Mouse (Mus musculus) frontal cortex, postnatal 10 days (tissue): ENCODE data around the gene Ip6k1.

Experiments used
- DNase-seq, 2 experiments: peaks; one replicate each; pipeline ENCODE4 v3.0.0; 2022; ENCODE audit warnings: low spot score in 2 of 2, mixed read lengths in 1 of 2

The Ip6k1 gene

DNA sequence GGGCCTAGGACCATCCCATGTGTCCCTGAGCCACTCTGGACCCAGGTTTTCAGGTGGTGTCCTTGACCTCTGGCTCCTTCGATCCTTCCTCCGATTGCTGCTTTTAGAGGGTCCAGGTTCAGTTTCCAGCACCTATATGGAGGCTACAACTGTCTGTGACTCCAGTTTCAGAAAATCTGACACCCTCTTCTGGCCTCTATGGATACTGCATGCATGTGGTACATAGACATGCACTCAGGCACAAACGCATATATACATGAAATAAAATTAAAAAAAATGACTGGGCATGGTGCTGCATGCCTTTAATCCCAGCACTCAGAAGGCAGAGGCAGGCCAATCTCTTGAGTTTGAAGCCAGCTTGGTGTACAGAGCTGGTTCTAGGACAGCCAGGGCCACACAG is 25.6 kb downstream of the Ip6k1 start:
- no peak for DNase-seq

DNA sequence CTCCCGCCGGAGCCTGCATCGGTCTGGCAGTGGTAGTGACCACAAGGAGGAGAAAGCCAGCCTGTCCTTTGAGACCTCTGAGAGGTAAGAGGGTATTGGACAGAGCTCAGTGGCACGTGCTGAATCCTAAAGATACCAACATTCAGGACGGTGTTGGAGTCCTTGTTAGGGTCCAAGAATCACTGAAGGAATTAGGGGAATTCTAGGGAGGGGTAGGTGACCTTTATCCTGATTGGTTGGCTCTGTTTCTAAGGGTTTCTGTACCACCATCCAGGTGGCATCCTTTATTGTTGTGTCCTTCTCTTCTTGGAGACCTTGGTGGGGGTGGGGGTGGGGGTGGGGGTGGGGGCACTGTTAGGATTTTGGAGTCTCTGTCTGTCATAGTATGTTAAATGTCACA is 29.8 kb downstream of the Ip6k1 start:
- DNase-seq, result no peak

DNA sequence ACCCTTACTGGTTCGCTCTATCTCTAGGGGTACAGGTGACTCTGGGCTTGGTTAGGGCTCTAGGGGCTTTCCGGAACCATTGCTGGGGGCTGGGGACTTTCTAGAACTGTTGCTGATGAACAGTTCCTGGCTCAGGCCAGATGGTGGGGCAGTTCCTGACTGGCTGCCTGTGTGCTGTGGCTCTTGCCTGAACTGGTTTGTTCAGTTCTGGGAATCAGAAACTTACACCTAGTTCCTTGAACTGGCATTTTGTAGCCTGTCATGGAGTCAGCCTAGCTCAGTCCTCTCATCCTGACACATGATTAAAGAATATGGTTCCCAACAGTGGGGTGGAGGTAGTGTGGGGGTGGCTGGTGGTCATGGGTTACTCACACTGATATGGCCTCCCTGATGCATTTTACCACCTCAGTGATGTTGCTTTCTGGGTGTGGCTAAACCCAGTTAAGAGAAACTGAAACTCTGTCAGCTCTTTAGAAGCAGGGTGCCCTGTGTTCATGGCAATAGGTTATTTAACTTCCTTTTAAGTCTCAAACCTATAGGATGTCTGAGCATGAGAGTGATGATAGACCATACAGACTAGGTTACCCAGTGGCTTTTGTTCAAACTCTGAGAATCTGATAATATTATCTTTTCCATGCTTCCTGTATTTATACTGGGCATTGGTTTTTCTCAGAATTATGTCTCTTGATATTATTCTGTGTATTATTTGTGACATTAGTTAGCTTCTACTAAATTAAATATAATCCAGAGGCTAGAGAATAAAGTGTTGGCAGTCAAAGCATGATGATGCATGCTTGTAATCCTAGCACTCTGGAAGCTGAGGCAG is 33.2 kb downstream of the Ip6k1 start:
- DNase-seq, result no peak

DNA sequence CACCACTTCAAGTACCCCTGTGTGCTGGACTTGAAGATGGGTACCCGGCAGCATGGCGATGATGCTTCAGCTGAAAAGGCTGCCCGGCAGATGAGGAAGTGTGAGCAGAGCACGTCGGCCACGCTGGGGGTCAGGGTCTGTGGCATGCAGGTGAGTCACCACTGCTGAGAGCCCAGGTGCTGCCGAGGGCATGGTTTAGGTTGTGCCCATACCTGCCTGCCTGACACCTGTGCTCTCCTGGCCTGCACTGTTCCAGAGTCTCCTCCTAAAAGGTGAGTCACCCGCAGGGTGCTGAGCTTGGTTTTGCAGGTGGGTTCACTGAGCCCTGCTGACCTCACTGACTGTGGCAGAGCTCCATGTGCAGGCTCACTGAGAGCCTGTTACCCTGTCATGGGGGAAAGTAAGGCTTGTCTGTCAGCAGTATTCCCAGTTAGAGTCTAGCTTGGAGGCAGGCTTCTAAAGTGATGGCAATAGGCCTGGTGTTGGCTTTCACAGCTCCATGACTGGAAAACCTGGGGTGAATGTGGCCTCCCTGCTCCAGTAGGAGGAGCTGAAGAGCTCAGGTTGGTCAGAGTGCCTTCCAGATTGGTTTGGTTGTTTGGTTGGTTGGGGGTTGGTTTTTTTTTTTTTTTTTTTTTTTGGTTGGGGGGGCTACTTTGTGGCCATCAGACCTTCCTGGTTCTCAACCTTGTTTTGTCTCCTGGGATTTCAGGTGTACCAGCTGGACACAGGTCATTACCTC is 42.6 kb downstream of the Ip6k1 start:
- DNase-seq, result no peak

- DNase-seq, result no peak
Measured at GRCm38 (mm10) chr9:108046582-108046981, 44.3 kb downstream of the Ip6k1 start.

GRCm38 (mm10) chr9:108047601-108048565 is 45.6 kb downstream of the Ip6k1 start:
- no peak for DNase-seq

DNA sequence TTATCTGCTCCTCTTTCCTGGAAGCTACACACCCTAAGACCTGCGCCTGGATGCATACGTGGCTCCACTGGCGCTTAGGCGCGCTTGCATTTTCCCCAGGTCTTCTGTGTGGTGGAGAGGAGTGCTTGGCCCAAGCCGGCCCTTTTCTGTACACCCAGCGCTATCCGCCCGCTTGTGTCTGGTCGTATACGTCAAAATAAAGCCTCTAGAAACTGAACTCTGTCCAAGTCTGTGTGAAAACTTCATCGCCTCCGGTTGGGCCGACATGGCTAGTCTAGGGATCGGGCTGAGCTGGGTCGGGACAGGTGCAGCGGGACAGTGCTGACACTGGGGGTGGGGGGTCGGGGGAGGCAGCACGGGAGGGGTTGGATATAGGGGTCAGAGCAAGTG is 46.3 kb downstream of the Ip6k1 start:
- no peak for DNase-seq

DNA sequence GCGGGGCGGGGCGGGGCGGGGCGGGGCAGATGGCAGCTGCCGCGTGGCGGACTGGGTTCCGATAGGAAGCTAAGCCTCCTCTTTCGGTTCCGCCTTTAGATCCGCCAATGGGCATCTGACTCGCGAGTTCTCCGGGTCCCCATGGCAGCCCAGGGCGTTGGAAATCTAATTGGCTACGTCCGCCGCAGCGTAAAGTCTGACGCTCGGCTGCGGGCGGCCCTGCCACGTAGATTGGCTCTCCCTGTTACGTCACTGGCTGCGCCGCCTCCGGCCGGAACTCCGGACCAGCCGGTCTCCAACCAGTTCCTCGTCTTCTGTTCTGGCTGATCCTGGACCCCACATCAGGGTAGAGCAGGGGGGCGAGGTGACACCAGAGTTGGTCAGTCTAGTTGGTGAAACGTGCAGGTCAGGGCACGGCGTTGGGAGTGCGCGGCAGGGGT is 46.7 kb downstream of the Ip6k1 start, which contains the start of gene Gmppb:
TSS of gene Gmppb (plus strand) at position 227 of the 440 bp plus-strand sequence.
- DNase-seq, result peak; percentile 96

DNA sequence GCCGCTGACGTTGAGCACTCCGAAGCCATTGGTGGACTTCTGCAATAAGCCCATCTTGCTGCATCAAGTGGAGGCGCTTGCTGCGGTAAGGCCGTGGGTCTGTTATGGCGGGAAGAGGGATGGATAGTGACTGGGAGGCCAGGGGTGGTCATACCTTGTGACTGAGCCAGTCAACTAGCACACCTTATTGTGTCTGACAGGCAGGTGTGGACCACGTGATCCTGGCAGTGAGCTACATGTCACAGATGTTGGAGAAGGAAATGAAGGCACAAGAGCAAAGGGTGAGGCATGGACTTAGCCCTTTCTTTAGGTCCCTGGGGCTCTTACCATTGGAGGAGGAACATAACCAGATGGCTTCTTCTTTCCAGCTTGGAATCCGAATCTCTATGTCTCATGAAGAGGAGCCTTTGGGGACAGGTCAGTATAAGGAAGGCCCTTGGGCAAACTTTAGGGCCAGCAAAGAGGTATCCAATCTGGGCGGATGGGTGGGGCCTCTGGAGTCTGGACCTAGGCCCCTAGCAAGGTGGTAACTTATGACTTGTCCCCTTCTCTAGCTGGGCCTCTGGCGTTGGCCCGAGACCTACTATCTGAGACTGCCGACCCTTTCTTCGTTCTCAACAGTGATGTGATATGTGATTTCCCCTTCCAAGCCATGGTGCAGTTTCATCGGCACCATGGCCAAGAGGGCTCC is 47.4 kb downstream of the Ip6k1 start:
- DNase-seq, result no peak

- no peak for DNase-seq
Measured at GRCm38 (mm10) chr9:108051184-108051930, 49.1 kb downstream of the Ip6k1 start.

DNA sequence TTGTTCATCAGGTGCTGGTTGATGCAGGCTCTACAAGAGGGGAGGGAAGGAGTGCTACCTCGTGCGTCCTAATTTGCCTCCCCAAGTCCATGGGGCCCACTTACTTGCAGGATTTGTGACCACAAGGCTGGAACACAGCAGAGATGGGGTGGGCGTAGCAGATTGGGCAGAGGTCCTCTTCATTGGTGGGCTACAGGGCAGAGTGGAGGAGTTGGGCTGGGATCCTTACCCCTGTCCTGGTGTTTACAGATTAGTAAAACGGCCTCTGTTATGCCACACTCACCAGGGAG is 49.6 kb downstream of the Ip6k1 start:
- DNase-seq, result no peak

DNA sequence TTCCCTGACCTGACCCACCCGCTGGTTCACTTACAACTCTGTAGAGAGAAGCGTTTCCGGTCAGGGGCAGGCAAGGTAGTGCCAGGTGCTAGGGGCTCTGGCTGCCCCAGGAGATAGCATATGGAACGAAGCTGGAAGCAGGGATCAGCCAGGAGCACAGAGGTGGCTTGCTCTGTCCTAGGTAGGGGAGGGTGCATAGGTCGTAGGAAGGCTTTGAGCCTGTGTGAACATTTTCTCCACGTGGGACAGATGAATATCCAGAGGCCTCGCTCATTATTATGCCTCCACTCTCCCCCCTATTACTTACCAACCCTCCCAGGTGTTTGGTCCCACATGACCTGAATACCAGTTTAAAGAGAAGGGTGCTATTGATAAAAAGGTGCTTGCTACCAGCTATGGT is 50.1 kb downstream of the Ip6k1 start:
- no peak for DNase-seq

- DNase-seq, result peak; percentile 94 to 95
Measured at GRCm38 (mm10) chr9:108052885-108053664, 50.8 kb downstream of the Ip6k1 start, which contains the start of gene Amigo3. Amigo3 (plus strand) TSS chr9:108053159.

- DNase-seq, result no peak
Measured at GRCm38 (mm10) chr9:108053665-108054225, 51.4 kb downstream of the Ip6k1 start.

GRCm38 (mm10) chr9:108054331-108055040 is 52.2 kb downstream of the Ip6k1 start:
- no peak for DNase-seq

GRCm38 (mm10) chr9:108055061-108055460 is 52.8 kb downstream of the Ip6k1 start:
- DNase-seq, result no peak

GRCm38 (mm10) chr9:108055661-108056237 is 53.4 kb downstream of the Ip6k1 start:
- DNase-seq, result no peak
